Mouse (Mus musculus) E14TG2a.4 (cell line): Measurements from ENCODE around the gene Rab1b.
"Not testable (repeated sequence)": the region's sequence is repeated elsewhere in the genome, so short reads cannot be mapped to it uniquely, and the experiment has no call there.

Experiments
- H3K27me3 ChIP-seq: 2 replicates; pipeline ENCODE4 v1.6.1; 2014; ENCODE audit warnings: low read length, control low read depth; ENCODE audit not compliant: insufficient read depth
- H3K36me3 ChIP-seq: 2 replicates; pipeline ENCODE4 v1.6.1; 2014; ENCODE audit warnings: low read length, control low read depth; ENCODE audit not compliant: insufficient read depth
- H3K4me1 ChIP-seq: replicated peaks from 2 replicates; pipeline ENCODE4 v1.6.1; 2014; ENCODE audit warnings: low read depth, low read length, control low read depth
- H3K4me3 ChIP-seq: replicated peaks from 2 replicates; pipeline ENCODE4 v1.5.1; 2014; ENCODE audit warnings: mild to moderate bottlenecking, low read length
- H3K9me3 ChIP-seq: 2 replicates; pipeline ENCODE4 v1.6.1; 2014; ENCODE audit warnings: low read length, control low read depth
- CTCF ChIP-seq: conservative IDR thresholded peaks from 2 replicates; pipeline ENCODE4 v1.5.1; 2014; ENCODE audit warnings: low read length
- NANOG ChIP-seq: IDR thresholded peaks from 2 replicates; pipeline ENCODE4 v1.6.1; 2014; ENCODE audit warnings: borderline replicate concordance, low read length, mixed read lengths
- POU5F1 ChIP-seq: IDR thresholded peaks from 2 replicates; pipeline ENCODE4 v1.6.1; 2014; ENCODE audit warnings: low read length, borderline replicate concordance

Rab1b gene

DNA sequence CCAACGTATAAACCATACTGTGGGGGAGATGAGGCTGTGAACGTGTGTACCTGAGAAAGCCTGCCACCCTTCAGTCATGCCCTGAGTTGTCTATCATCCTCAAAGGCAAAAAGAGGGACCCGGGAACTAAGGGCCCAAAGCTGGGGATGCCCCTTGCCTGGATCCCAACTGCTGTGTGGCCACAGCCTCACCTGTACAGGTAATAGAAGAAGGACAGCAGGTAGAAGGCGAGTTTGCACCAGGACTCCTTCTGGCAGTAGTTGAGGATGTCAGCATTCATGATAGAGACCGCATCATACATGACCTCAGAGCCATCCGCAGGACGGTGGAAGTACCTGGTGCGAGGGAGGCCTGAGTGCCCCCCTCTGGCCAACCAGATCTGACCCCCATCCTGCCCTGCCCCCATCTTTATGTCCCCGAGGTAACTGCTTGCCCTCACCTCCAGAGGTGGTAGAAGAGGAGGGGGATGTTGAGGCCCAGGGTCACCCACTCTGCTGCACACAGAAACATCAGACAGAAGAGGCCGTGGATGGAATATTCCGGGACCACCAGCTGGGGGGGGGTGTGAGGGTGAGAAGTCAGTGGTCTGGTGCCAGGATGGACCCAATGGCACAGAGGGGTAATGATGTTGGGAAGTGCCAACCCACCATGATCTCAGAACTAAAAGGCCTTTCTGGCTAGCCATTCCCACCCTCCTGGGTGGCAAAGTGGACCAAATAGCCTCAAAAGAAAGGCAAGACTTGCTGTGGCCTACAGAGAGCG lies 13.2 kb downstream of the Rab1b start:
- Histone ChIP-seq H3K36me3 (peaks cover 49% of the 10 kb centered on the region), H3K27me3 (peaks cover 30% of the 10 kb centered on the region), H3K4me3 (no peak overlapping the region), H3K4me1 (peaks cover 76% of the 10 kb centered on the region), H3K9me3 (no peaks in the 10 kb centered on the region)
- no peak for TF ChIP-seq POU5F1
- TF ChIP-seq CTCF = no peak
- TF ChIP-seq NANOG = no peak

DNA sequence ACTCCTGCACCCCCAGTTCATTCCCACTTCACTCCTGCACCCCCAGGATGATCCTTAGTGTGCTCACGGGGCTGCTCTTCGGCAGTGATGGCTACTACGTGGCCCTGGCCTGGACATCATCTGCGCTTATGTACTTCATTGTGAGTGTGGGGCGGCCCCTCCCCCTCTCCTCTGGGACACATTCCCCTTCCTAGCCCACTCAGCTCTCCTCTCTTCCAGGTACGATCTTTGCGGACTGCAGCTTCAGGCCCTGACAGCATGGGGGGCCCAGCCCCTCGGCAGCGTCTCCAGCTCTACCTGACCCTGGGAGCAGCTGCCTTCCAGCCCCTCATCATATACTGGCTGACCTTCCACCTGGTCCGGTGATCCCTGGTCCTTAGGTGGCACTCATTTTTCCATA lies 14.8 kb downstream of the Rab1b start:
- peaks cover 20% of the 10 kb centered on the region for H3K27me3 ChIP-seq
- H3K36me3 ChIP-seq = peaks cover 49% of the 10 kb centered on the region
- no peaks in the 10 kb centered on the region for H3K9me3 ChIP-seq
- no peak overlapping the region for H3K4me3 ChIP-seq
- peaks cover 74% of the 10 kb centered on the region for H3K4me1 ChIP-seq
- TF ChIP-seq POU5F1 (no peak), CTCF (no peak), NANOG (no peak)

DNA sequence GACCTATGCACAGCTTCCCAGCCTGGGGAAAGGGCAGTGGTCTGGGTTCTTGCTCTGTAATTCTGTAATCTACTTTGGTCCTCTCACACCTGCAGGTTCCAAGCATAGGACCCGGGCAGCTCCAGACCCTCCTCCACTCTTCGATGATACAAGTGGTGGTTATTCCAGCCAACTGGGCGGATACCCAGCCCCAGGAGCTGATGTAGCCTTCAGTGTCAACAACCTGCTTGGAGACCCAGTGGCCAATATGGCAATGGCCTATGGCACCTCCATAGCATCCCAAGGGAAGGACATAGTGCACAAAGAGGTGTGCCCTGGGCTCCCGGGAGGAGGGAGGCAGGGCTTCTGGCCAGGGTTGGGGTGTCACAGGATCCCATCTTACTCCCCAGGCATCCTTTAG lies 17.5 kb downstream of the Rab1b start:
- Histone ChIP-seq H3K27me3 (peaks cover 20% of the 10 kb centered on the region), H3K4me3 (peak overlapping the region; percentile 98), H3K36me3 (peaks cover 49% of the 10 kb centered on the region), H3K4me1 (peaks cover 65% of the 10 kb centered on the region), H3K9me3 (no peaks in the 10 kb centered on the region)
- TF ChIP-seq NANOG (no peak), POU5F1 (no peak), CTCF (no peak)

DNA sequence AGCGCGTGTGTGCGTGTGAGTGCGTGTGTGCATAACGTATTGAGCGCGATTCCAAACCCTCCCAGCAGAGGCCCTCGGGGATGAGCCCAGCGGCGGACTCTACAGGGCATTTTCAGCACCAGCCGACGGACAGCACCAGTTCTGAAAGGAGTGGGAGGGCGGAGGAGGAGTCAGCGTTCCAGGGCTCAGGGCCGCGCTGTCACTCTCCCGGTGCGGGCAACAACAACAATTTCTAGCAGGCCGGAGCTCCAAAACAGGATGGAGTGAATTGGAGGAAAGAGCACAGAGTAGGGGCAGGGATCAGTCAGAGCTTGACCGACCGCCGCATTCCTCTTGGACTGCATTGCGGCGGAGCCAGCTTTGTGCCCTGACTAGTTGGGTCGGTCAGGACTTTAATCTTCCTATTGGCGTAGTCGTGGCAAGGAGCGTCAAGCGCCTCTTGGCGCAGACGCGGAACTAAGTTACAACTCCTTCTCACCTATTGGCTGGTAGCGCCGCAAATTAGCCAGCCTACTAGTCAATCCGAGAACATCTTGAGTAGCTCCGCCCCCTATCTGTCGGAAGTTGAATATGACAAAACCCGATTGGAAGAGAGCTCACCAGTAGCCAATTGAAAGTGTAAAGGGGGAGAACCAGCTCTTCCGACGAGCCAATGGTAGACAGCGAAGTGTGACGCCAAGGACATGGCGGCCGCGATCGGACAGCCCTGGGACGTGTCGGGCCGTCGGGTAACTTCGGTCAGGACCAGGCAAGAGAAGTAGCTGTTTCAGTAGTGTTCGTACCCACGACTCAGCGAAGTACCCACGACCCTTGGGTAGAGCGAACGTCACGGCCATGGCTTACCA lies 18.8 kb downstream of the Rab1b start, which contains the start of gene Yif1a:
Gene Yif1a, plus strand, starts transcription at position 655 of the 845 bp plus-strand sequence.
- H3K36me3 ChIP-seq = peaks cover 39% of the 10 kb centered on the region
- no peaks in the 10 kb centered on the region for H3K9me3 ChIP-seq
- TF ChIP-seq NANOG (peak; percentile 5; the same call in 1 of the 2 replicates), CTCF (peak; percentile 22; the same call in 1 of the 2 replicates), POU5F1 (no peak)
- H3K27me3 ChIP-seq = peaks cover 32% of the 10 kb centered on the region
- peak within 1 kb of the TSS; percentile 98 for H3K4me3 ChIP-seq
- peaks cover 65% of the 10 kb centered on the region for H3K4me1 ChIP-seq

DNA sequence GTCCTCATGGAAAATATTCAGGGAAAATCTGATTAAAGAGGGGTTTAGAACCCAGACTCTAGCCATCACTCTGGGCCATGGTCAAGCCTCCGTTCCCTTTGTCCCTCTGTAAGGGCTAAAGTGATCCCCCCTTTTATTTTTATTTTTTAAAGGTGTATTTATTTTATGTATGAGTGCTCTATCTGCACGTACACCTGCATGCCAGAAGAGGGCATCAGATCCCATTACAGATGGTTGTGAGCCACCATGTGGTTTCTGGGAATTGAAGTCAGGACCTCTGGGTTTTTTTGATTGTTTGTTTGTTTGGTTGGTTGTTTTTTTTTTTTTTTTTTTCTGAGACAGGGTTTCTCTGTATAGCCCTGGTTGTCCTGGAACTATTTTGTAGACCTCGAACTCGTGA lies 20.3 kb downstream of the Rab1b start:
- H3K27me3 ChIP-seq = peaks cover 48% of the 10 kb centered on the region

DNA sequence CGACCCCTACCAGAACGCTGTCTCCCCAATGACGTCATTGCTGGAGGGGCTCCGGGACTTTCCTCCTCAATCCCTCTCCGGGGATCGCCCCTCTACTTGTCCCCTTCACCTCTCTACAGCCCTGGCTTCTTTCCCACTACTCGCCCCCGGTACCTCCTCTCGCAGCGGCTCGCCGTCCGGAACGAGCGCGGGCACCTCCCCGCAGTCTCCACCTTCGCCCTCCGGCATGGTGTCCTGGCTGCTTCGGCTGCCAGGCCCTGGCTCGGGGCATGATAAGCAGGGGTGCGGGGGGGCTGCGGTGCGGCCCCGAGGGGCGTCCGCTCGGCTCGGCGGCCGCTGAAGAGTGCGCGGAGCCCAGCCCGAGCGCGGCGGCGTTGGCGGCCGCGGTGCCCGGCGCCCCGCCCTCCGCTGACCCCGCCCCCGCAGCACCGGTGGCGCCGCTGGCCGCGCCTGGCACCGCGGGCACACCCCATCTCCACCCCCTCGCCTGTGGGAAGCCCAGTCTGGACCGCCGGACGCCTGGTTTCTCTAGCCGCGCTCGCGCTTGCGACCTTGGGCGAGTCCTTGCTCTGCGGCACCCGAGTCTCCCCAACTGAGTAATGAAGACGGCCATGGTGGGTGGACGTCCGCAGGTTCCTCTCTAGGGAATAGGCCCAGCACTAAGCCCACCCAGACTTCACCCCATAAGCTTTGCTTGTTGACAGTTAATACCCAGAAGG lies 21.6 kb downstream of the Rab1b start, which contains the start of gene Tmem151a:
Gene Tmem151a, minus strand, starts transcription at position 387 of the 719 bp plus-strand sequence.
- peaks cover 60% of the 10 kb centered on the region for H3K27me3 ChIP-seq
- no peaks in the 10 kb centered on the region for H3K9me3 ChIP-seq
- peaks cover 11% of the 10 kb centered on the region for H3K36me3 ChIP-seq
- no peak for TF ChIP-seq CTCF
- no peak for TF ChIP-seq NANOG
- TF ChIP-seq POU5F1 = no peak
- H3K4me3 ChIP-seq = peak within 1 kb of the TSS; percentile 83
- peaks cover 75% of the 10 kb centered on the region for H3K4me1 ChIP-seq

More for the DNA sequence above, 20.3 kb downstream of the Rab1b start:
- TF ChIP-seq CTCF = peak; percentile 42
- peaks cover 75% of the 10 kb centered on the region for H3K4me1 ChIP-seq
- peaks cover 24% of the 10 kb centered on the region for H3K36me3 ChIP-seq
- H3K4me3 ChIP-seq, H3K9me3 ChIP-seq: not testable (repeated sequence)

DNA sequence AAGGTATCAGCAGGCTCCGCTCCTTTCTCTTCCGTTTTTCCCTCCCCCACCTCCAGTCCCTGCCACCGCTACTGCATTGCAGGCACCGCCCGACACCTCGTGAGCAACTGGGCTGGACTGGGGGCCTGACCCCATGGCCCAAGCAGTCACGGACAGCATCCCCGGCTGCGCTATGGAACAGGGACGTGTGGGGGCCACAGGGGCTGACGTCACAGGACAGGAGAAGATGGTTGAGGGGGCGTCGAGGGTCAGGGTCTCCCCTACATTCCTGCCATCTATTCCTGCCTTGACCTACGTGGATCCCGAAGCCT lies 22.1 kb downstream of the Rab1b start:
- no peak for TF ChIP-seq POU5F1
- TF ChIP-seq NANOG = no peak
- TF ChIP-seq CTCF = no peak
- H3K36me3 ChIP-seq = peaks cover 6% of the 10 kb centered on the region
- peaks cover 65% of the 10 kb centered on the region for H3K27me3 ChIP-seq
- peaks cover 73% of the 10 kb centered on the region for H3K4me1 ChIP-seq
- no peaks in the 10 kb centered on the region for H3K9me3 ChIP-seq
- peak overlapping the region; percentile 83 for H3K4me3 ChIP-seq
